Mouse (Mus musculus) intestine, postnatal 0 days (tissue): Measurements from ENCODE around the gene Ss18l1. TPM values are rescaled to one million over a fixed set of nuclear protein-coding genes. Genes with fewer than 3 reads are reported as not detected.

Source experiments
- ATAC-seq: fragments of 200-750 bp; cut with Nextera tagmentation; 2 replicates; pipeline ENCODE4 v1.8.0; 2017; ENCODE audit warnings: mild to moderate bottlenecking, moderate TSS enrichment, moderate library complexity
- H3K27ac ChIP-seq: fragments of 300-500 bp; sonication (generic); 2 replicates; pipeline ENCODE4 v1.5.1; 2014; ENCODE audit warnings: mild to moderate bottlenecking, low read depth, low read length, moderate library complexity
- H3K27me3 ChIP-seq: fragments of 300-500 bp; sonication (generic); replicated peaks from 2 replicates; pipeline ENCODE4 v1.6.1; 2014; ENCODE audit warnings: low read length, mixed read lengths; ENCODE audit not compliant: control insufficient read depth, insufficient read depth
- H3K36me3 ChIP-seq: fragments of 300-500 bp; sonication (generic); 2 replicates; pipeline ENCODE4 v1.6.1; 2014; ENCODE audit warnings: mild to moderate bottlenecking, moderate library complexity; ENCODE audit not compliant: control insufficient read depth, insufficient read depth
- H3K4me1 ChIP-seq: fragments of 300-500 bp; sonication (generic); replicated peaks from 2 replicates; pipeline ENCODE4 v1.6.1; 2014; ENCODE audit warnings: antibody characterized with exemption, low read length, mixed read lengths; ENCODE audit not compliant: control insufficient read depth, insufficient read depth
- H3K4me2 ChIP-seq: fragments of 300-500 bp; sonication (generic); replicated peaks from 2 replicates; pipeline ENCODE4 v1.6.1; 2014; ENCODE audit warnings: low read depth, mild to moderate bottlenecking, moderate library complexity
- H3K4me3 ChIP-seq: fragments of 300-500 bp; sonication (generic); 2 replicates; pipeline ENCODE4 v1.5.1; 2014; ENCODE audit warnings: low read depth, low read length
- H3K9ac ChIP-seq: fragments of 300-500 bp; sonication (generic); 2 replicates; pipeline ENCODE4 v1.6.1; 2014; ENCODE audit warnings: mild to moderate bottlenecking, low read depth, low read length
- H3K9me3 ChIP-seq: fragments of 300-500 bp; sonication (generic); 2 replicates; pipeline ENCODE4 v1.6.1; 2016; ENCODE audit warnings: mixed run types; ENCODE audit not compliant: control insufficient read depth
- CTCF ChIP-seq: sonication (generic); IDR thresholded peaks from 2 replicates; pipeline ENCODE4 v1.5.1; 2016; ENCODE audit warnings: low read depth, mild to moderate bottlenecking, control low read depth, antibody characterized with exemption, moderate library complexity
- WGBS: fragments of 180-500 bp; shearing (Covaris S2); extraction: QIAGEN DNeasy Blood & Tissue Kit; methylation state at CpG from one replicate; pipeline ENCODE4 v1.1.7; 2014; 5-methylcytosine and 5-hydroxymethylcytosine counted together
- polyA plus RNA-seq: library from polyadenylated mRNA; unstranded; fragments of >200 nt; fragmentation: Nextera tagmentation; extraction: Ambion mirVana; gene quantifications from 2 replicates; pipeline ENCODE4 v1.2.1, GENCODE M21; 2015

Ss18l1 gene
- polyA plus RNA-seq, 1 experiment from 2014 or later = 1.2 TPM

GRCm38 (mm10) chr2:180045283-180045682 is 3.0 kb downstream of the Ss18l1 start:
- WGBS = 41% methylated on average over 4 of the region's 4 CpGs

GRCm38 (mm10) chr2:180047580-180047979 is 5.3 kb downstream of the Ss18l1 start:
- TF ChIP-seq CTCF = no peak
- H3K4me3 ChIP-seq = no peak overlapping the region
- H3K4me2 ChIP-seq = no peak overlapping the region
- H3K27ac ChIP-seq = no peak overlapping the region
- no peaks in the 10 kb centered on the region for H3K9me3 ChIP-seq
- no peaks in the 10 kb centered on the region for H3K4me1 ChIP-seq
- H3K36me3 ChIP-seq = no peaks in the 10 kb centered on the region
- H3K27me3 ChIP-seq = no peaks in the 10 kb centered on the region
- 80% methylated on average over 3 of the region's 3 CpGs for WGBS
- H3K9ac ChIP-seq = no peak overlapping the region
- no peak for ATAC-seq

More at GRCm38 (mm10) chr2:180045283-180045682, 3.0 kb downstream of the Ss18l1 start:
- ATAC-seq = no peak
- no peaks in the 10 kb centered on the region for H3K36me3 ChIP-seq
- H3K9me3 ChIP-seq = no peaks in the 10 kb centered on the region
- H3K4me1 ChIP-seq = peaks cover 5% of the 10 kb centered on the region; the same call in 1 of the 2 replicates
- peak; percentile 82 for TF ChIP-seq CTCF
- H3K4me3 ChIP-seq = no peak overlapping the region
- no peak overlapping the region for H3K27ac ChIP-seq
- no peak overlapping the region for H3K9ac ChIP-seq
- no peaks in the 10 kb centered on the region for H3K27me3 ChIP-seq
- no peak overlapping the region for H3K4me2 ChIP-seq

- 93% methylated on average over 18 of the region's 18 CpGs for WGBS
- no peak for ATAC-seq
These were observed 5.8 kb downstream of the Ss18l1 start for GRCm38 (mm10) chr2:180047980-180048635.

GRCm38 (mm10) chr2:180050986-180051385 is 8.7 kb downstream of the Ss18l1 start:
- Histone ChIP-seq H3K4me3 (no peak overlapping the region), H3K36me3 (peaks cover 15% of the 10 kb centered on the region), H3K4me1 (no peaks in the 10 kb centered on the region), H3K9me3 (no peaks in the 10 kb centered on the region), H3K4me2 (no peak overlapping the region), H3K9ac (no peak overlapping the region), H3K27ac (no peak overlapping the region), H3K27me3 (no peaks in the 10 kb centered on the region)
- peak; percentile 44 for ATAC-seq
- WGBS = 20% methylated on average over 5 of the region's 5 CpGs
- peak; percentile 96 for TF ChIP-seq CTCF

More at GRCm38 (mm10) chr2:180047980-180048635, 5.8 kb downstream of the Ss18l1 start:
- no peaks in the 10 kb centered on the region for H3K4me1 ChIP-seq
- no peak overlapping the region for H3K9ac ChIP-seq
- no peak overlapping the region for H3K27ac ChIP-seq
- no peaks in the 10 kb centered on the region for H3K27me3 ChIP-seq
- no peaks in the 10 kb centered on the region for H3K9me3 ChIP-seq
- H3K4me3 ChIP-seq = no peak overlapping the region
- H3K4me2 ChIP-seq = no peak overlapping the region
- H3K36me3 ChIP-seq = 0 out of 2 replicates have a peak, but pooled peaks cover under 1% of the 10 kb centered on the region
- TF ChIP-seq CTCF = no peak

GRCm38 (mm10) chr2:180051986-180052733 is 9.9 kb downstream of the Ss18l1 start:
- Histone ChIP-seq H3K27ac (no peak overlapping the region), H3K9me3 (no peaks in the 10 kb centered on the region), H3K4me3 (no peak overlapping the region), H3K4me2 (no peak overlapping the region), H3K9ac (no peak overlapping the region), H3K36me3 (peaks cover 25% of the 10 kb centered on the region), H3K4me1 (no peaks in the 10 kb centered on the region), H3K27me3 (no peaks in the 10 kb centered on the region)
- 91% methylated on average over 14 of the region's 14 CpGs for WGBS
- no peak for ATAC-seq
- TF ChIP-seq CTCF = peak; percentile 64

- H3K9me3 ChIP-seq = no peaks in the 10 kb centered on the region
- H3K4me2 ChIP-seq = no peak overlapping the region
- no peak for TF ChIP-seq CTCF
- H3K36me3 ChIP-seq = peaks cover 33% of the 10 kb centered on the region
- no peak overlapping the region for H3K4me3 ChIP-seq
- H3K27ac ChIP-seq = no peak overlapping the region
- H3K4me1 ChIP-seq = no peaks in the 10 kb centered on the region
- H3K9ac ChIP-seq = no peak overlapping the region
- H3K27me3 ChIP-seq = no peaks in the 10 kb centered on the region
- 97% methylated on average over 9 of the region's 9 CpGs for WGBS
- ATAC-seq = no peak
These were observed 10.7 kb downstream of the Ss18l1 start for GRCm38 (mm10) chr2:180053001-180053400.
